Mouse (Mus musculus): Measurements from ENCODE around the gene Pga5. TPM values are rescaled to one million over a fixed set of nuclear protein-coding genes. Genes with fewer than 3 reads are reported as not detected.

Pga5 gene
- polyA plus RNA-seq, 1 experiment, result not detected

- H3K4me3 ChIP-seq (ENCODE audit: insufficient read depth, low read depth, low read length), result no peak overlapping the region
- peaks cover 7% of the 10 kb centered on the region; the same call in 1 of the 2 replicates for H3K4me1 ChIP-seq (ENCODE audit: control insufficient read depth, insufficient read depth, low read length)
- no peak overlapping the region for H3K27ac ChIP-seq (ENCODE audit: insufficient read depth, low read depth, low read length)
- WGBS, result 38% methylated on average over 4 of the region's 4 CpGs
- no peak for TF ChIP-seq POLR2A (IDR thresholded peaks at IDR 0.05; ENCODE audit: insufficient read depth, low read depth, low read length)
- TF ChIP-seq CTCF (IDR thresholded peaks at IDR 0.05; ENCODE audit: insufficient read depth, low read depth, low read length), result no peak
These were observed 37.0 kb upstream of the Pga5 start for GRCm38 (mm10) chr19:10714682-10715475.

- Histone ChIP-seq H3K4me3 (ENCODE audit: insufficient read depth, low read depth, low read length) (no peak overlapping the region), H3K27ac (ENCODE audit: insufficient read depth, low read depth, low read length) (no peak overlapping the region), H3K4me1 (ENCODE audit: control insufficient read depth, insufficient read depth, low read length) (peaks cover 12% of the 10 kb centered on the region)
- 57% methylated on average over 6 of the region's 6 CpGs for WGBS
- TF ChIP-seq CTCF (IDR thresholded peaks at IDR 0.05; ENCODE audit: insufficient read depth, low read depth, low read length), result no peak
- no peak for TF ChIP-seq POLR2A (IDR thresholded peaks at IDR 0.05; ENCODE audit: insufficient read depth, low read depth, low read length)
These were observed 36.3 kb upstream of the Pga5 start for GRCm38 (mm10) chr19:10714168-10714567.

- 92% methylated on average over 10 of the region's 10 CpGs for WGBS
- Histone ChIP-seq H3K27ac (ENCODE audit: insufficient read depth, low read depth, low read length) (no peak overlapping the region), H3K4me3 (ENCODE audit: insufficient read depth, low read depth, low read length) (no peak overlapping the region), H3K4me1 (ENCODE audit: control insufficient read depth, insufficient read depth, low read length) (peaks cover 16% of the 10 kb centered on the region)
- no peak for TF ChIP-seq CTCF (IDR thresholded peaks at IDR 0.05; ENCODE audit: insufficient read depth, low read depth, low read length)
- TF ChIP-seq POLR2A (IDR thresholded peaks at IDR 0.05; ENCODE audit: insufficient read depth, low read depth, low read length), result no peak
These were observed 35.7 kb upstream of the Pga5 start for GRCm38 (mm10) chr19:10713551-10713950.

- H3K4me3 ChIP-seq (ENCODE audit: insufficient read depth, low read depth, low read length), result no peak overlapping the region
- no peak for TF ChIP-seq CTCF (IDR thresholded peaks at IDR 0.05; ENCODE audit: insufficient read depth, low read depth, low read length)
- no peak for TF ChIP-seq POLR2A (IDR thresholded peaks at IDR 0.05; ENCODE audit: insufficient read depth, low read depth, low read length)
- 95% methylated on average over 12 of the region's 12 CpGs for WGBS
These were observed 34.8 kb upstream of the Pga5 start for GRCm38 (mm10) chr19:10712646-10713045.

GRCm38 (mm10) chr19:10712194-10712593, 34.3 kb upstream of the Pga5 start:
- no peak overlapping the region for H3K4me3 ChIP-seq (ENCODE audit: insufficient read depth, low read depth, low read length)
- H3K4me1 ChIP-seq (ENCODE audit: control insufficient read depth, insufficient read depth, low read length), result peaks cover 16% of the 10 kb centered on the region
- no peak overlapping the region for H3K27ac ChIP-seq (ENCODE audit: insufficient read depth, low read depth, low read length)
- WGBS, result 96% methylated on average over 7 of the region's 7 CpGs
- TF ChIP-seq POLR2A (IDR thresholded peaks at IDR 0.05; ENCODE audit: insufficient read depth, low read depth, low read length) (no peak), CTCF (IDR thresholded peaks at IDR 0.05; ENCODE audit: insufficient read depth, low read depth, low read length) (no peak)

More at GRCm38 (mm10) chr19:10712646-10713045, 34.8 kb upstream of the Pga5 start:
- Histone ChIP-seq H3K4me1 (ENCODE audit: control insufficient read depth, insufficient read depth, low read length) (peaks cover 14% of the 10 kb centered on the region), H3K27ac (ENCODE audit: insufficient read depth, low read depth, low read length) (no peak overlapping the region)

GRCm38 (mm10) chr19:10710751-10711150, 32.9 kb upstream of the Pga5 start:
- H3K4me1 ChIP-seq (ENCODE audit: control insufficient read depth, insufficient read depth, low read length), result peaks cover 16% of the 10 kb centered on the region
- 86% methylated on average over 4 of the region's 4 CpGs for WGBS
- H3K4me3 ChIP-seq (ENCODE audit: insufficient read depth, low read depth, low read length), result no peak overlapping the region
- H3K27ac ChIP-seq (ENCODE audit: insufficient read depth, low read depth, low read length), result no peak overlapping the region
- TF ChIP-seq POLR2A (IDR thresholded peaks at IDR 0.05; ENCODE audit: insufficient read depth, low read depth, low read length) (no peak), CTCF (IDR thresholded peaks at IDR 0.05; ENCODE audit: insufficient read depth, low read depth, low read length) (no peak)

GRCm38 (mm10) chr19:10710088-10710511, 32.2 kb upstream of the Pga5 start:
- TF ChIP-seq POLR2A (IDR thresholded peaks at IDR 0.05; ENCODE audit: insufficient read depth, low read depth, low read length) (no peak), CTCF (IDR thresholded peaks at IDR 0.05; ENCODE audit: insufficient read depth, low read depth, low read length) (peak; percentile 41; the same call in 1 of the 2 replicates)
- Histone ChIP-seq H3K4me3 (ENCODE audit: insufficient read depth, low read depth, low read length) (no peak overlapping the region), H3K27ac (ENCODE audit: insufficient read depth, low read depth, low read length) (0 out of 2 replicates have a peak overlapping the region, but pooled peaks have one; percentile 14), H3K4me1 (ENCODE audit: control insufficient read depth, insufficient read depth, low read length) (peaks cover 17% of the 10 kb centered on the region)
- 50% methylated on average over 9 of the region's 9 CpGs for WGBS

GRCm38 (mm10) chr19:10709360-10710087, 31.7 kb upstream of the Pga5 start:
- peaks cover 18% of the 10 kb centered on the region for H3K4me1 ChIP-seq (ENCODE audit: control insufficient read depth, insufficient read depth, low read length)
- 13% methylated on average over 8 of the region's 8 CpGs for WGBS
- TF ChIP-seq CTCF (IDR thresholded peaks at IDR 0.05; ENCODE audit: insufficient read depth, low read depth, low read length), result peak; percentile 94
- TF ChIP-seq POLR2A (IDR thresholded peaks at IDR 0.05; ENCODE audit: insufficient read depth, low read depth, low read length), result no peak

GRCm38 (mm10) chr19:10708900-10709299, 31.0 kb upstream of the Pga5 start:
- 49% methylated on average over 6 of the region's 6 CpGs for WGBS
- Histone ChIP-seq H3K27ac (ENCODE audit: insufficient read depth, low read depth, low read length) (no peak overlapping the region), H3K4me1 (ENCODE audit: control insufficient read depth, insufficient read depth, low read length) (peaks cover 18% of the 10 kb centered on the region), H3K4me3 (ENCODE audit: insufficient read depth, low read depth, low read length) (no peak overlapping the region)
- TF ChIP-seq POLR2A (IDR thresholded peaks at IDR 0.05; ENCODE audit: insufficient read depth, low read depth, low read length), result no peak
- TF ChIP-seq CTCF (IDR thresholded peaks at IDR 0.05; ENCODE audit: insufficient read depth, low read depth, low read length), result no peak

More at GRCm38 (mm10) chr19:10709360-10710087, 31.7 kb upstream of the Pga5 start:
- H3K27ac ChIP-seq (ENCODE audit: insufficient read depth, low read depth, low read length), result 0 out of 2 replicates have a peak overlapping the region, but pooled peaks have one; percentile 14
- H3K4me3 ChIP-seq (ENCODE audit: insufficient read depth, low read depth, low read length), result no peak overlapping the region
